Mouse (Mus musculus) cerebellum, adult (tissue): ENCODE data around the gene Cd59b.
"Not testable (repeated sequence)": the region's sequence is repeated elsewhere in the genome, so short reads cannot be mapped to it uniquely, and the experiment has no call there.

Experiments
- ATAC-seq: cut with Nextera tagmentation; 2 replicates; pipeline ENCODE4 v1.9.2; 2017; ENCODE audit warnings: mild to moderate bottlenecking, moderate library complexity, mixed read lengths; ENCODE audit not compliant: insufficient number of reproducible peaks, low FRiP score, low TSS enrichment

Gene Cd59b

DNA sequence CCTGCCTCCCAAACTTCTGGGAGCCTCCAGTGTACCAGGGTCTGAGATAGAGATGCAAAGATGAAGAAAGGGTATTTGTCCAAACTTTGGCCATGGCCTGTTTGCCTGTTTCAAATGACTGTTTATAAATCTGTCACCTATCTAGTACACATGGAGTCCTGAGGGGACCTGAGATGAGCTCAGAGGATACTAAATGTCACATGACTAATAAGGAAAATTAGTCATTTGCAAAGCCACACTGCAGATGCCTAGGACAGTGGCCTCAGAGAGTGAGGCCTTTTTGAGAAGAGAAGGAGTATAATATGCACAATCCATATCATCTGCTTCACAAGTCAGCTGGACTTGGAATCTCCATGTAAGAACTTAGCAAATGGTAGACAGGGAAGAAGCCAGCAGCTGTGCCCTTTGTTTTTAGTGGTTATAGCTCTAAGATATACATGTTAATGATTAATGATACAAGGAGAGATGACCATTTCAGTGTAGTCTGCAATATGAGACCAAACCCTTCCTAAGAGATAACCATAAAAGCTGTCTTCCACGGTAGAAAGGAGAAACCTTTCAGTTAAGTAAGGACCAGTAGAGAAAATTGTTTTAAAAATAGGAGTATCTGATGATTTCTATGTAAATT is 41.6 kb downstream of the Cd59b start:
- not testable (repeated sequence) for ATAC-seq

GRCm38 (mm10) chr2:104113563-104113962 is 43.9 kb downstream of the Cd59b start:
- ATAC-seq: not testable (repeated sequence)

GRCm38 (mm10) chr2:104114898-104115297 is 45.2 kb downstream of the Cd59b start:
- ATAC-seq: no peak

- ATAC-seq: not testable (repeated sequence)
Observed at GRCm38 (mm10) chr2:104117173-104117572, 47.5 kb downstream of the Cd59b start.

GRCm38 (mm10) chr2:104119097-104119496 is 49.4 kb downstream of the Cd59b start:
- no peak for ATAC-seq

DNA sequence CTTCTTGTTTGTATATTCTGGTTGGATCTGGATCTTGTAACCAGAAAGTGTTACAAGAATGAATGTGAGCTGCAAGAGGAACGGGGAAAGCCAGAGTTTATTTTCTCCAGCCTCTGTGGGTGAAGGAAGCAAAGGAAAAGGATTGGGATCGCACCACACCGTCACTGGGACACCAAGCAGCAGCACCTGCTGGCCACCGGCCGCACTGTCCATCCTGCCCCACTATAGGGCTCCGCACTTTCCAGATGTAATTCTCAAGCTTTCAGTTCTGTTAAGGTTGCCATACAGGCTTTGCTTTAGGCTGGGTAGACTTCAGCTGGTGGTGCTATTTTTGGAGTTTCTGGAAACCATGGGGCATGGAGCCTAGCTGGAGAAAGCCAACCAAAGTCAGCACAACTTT is 50.7 kb downstream of the Cd59b start:
- no peak for ATAC-seq

DNA sequence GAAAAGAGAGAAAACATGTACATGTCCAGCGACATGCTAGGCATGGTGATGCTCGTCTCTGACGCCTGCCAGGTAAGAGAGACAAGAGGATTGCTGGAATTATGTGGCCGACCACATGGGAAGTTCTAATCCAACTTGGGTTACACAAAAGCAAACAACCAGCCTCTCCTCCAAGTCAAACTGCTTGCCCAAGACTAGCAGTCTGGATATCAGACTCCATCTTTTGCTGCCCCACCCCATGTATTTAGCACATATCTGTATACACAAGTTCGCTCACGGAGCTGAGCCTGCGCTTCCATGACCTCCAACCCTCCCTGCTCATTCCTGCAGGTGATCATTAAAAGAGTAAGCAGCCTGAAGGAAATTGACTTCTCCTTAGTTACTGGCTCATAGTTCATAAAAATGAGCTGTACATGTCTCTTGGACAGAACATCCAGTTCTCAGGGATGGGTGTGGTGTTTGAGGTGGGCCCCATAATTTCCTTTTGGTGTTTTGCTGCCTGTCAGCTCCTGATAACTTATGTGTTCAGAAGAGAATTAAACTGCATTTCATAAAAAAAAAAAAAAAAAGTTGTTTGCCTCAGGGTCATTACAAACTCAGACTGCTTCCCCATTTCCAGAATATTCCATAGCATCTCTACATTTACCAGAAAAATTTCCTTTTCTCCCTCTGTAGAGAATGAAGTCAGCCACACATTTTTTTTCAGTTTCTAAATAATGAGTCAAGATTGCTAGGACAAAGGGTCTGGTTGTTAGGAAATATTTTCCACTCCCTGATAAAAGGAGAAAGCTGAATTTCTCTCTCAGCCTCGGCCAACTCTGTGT is 52.2 kb downstream of the Cd59b start:
- ATAC-seq: no peak

GRCm38 (mm10) chr2:104122505-104123378 is 53.1 kb downstream of the Cd59b start, which contains the start of gene A930018P22Rik:
TSS of gene A930018P22Rik (plus strand) at chr2:104122769.
- peak; percentile 86 for ATAC-seq

DNA sequence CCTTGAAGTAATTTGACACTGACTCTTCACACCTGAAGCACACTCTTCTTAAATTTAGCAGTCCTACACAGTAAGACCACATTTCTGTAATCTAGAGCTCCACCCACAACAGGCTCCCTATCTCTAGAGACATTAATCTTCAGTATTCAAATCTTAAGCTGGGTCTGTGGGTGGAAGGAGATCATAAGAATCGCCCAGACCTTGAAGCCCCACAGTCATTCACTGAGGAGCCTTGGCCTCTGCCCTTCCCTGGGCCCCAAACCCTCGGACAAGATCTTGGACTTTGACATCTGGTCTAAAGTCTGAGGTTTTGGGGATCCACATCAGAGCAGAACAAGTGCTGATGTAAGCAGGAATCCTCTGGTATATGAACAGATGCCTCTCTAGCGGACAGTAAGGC is 53.9 kb downstream of the Cd59b start:
- no peak for ATAC-seq

GRCm38 (mm10) chr2:104124071-104124470 is 54.4 kb downstream of the Cd59b start:
- no peak for ATAC-seq

- ATAC-seq: no peak
Observed at GRCm38 (mm10) chr2:104128803-104129531, 59.3 kb downstream of the Cd59b start.

DNA sequence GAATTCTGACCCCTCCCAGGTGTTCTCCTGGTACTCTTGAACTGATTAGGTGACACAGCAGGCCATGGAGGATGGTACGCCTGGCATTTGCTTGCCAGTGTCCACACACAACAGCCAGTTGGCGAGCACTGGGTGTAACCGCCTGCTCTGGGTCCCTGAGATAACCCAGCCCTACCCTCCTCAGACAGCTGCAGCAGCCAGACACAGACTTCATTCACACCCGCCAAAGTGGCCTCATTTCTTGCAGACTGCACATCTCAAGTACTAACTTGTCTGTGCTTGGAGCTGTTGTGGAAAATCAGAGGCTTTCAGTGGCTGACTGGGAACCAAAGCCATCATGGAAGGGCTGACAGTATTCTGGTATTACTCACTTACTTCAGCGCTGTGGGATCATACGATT is 60.5 kb downstream of the Cd59b start:
- no peak for ATAC-seq

GRCm38 (mm10) chr2:104130969-104131368 is 61.3 kb downstream of the Cd59b start:
- ATAC-seq: no peak

GRCm38 (mm10) chr2:104132266-104132859 is 62.7 kb downstream of the Cd59b start:
- ATAC-seq: no peak

- no peak for ATAC-seq
Observed at GRCm38 (mm10) chr2:104133042-104133810, 63.6 kb downstream of the Cd59b start.

DNA sequence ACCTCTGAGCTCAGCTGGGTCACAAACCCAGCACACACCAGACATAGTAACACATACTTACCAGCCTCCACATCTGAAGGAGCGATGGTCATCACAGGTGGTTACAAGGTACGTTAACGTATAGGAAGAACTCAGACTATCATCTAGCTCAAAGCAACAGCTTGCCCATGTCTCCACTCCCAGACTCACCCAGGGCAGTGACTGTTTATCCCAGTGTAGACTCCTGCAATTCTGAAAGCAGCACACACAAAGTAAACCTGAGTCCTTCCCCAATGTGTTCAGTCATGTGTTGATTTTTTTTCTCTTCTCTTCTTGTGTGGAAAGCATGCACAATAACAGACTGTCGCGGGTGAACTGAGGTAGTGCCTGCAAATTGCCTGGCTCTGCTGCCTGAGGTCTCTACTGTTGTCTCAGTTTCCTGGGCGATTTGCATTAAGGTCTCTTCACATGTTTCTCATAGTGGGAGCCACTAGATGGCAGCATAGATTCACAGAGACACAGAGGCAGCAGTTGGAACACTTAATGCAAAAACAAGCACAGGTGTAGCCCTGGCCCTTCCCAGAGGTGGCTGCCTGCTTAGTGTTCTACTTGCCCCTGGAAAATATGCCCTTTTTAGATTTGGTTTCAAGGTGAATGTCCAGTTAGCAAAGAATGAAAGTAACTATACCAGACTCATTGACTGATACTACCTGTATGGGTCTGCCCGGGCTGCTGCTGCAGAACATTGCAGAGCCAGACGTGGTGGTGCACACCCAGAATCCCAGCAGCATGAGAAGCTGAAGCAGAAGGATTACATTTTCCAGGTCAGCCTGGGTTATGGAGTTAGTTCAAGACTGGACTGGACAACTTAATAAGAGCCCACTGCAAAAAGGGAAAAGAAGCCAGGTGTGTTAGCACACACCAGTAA is 64.8 kb downstream of the Cd59b start:
- ATAC-seq: peak; percentile 85

DNA sequence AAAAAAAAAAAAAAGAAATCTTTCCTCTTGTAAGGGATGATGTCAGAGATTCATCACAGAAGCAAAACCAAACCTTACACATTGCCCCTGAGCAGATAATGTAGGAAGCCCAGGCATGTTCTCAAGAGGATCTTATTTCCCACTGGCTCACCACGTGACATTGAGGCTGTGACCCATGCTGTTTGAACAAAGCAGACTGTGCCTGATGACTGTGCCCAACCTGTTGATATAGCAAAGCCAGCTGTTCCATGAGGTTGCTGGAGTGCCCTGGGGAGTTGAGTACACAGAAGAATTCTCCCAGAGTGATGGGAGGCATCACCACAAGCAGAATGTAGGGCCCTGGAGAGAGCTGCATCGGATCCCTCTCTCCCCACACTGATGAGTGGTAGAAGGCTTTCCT is 66.3 kb downstream of the Cd59b start:
- ATAC-seq: no peak
